Mouse (Mus musculus) layer of hippocampus, postnatal 14 days (tissue): ENCODE measurements around the gene Rps5. TPM values are rescaled to one million over a fixed set of nuclear protein-coding genes. Genes with fewer than 3 reads are reported as not detected.

ENCODE experiments used
- total RNA-seq, 2 experiments: library from RNA; stranded (reverse); gene quantifications; 2 replicates each; pipeline ENCODE4 v1.2.3; 2021

Rps5 gene
- total RNA-seq, 2 experiments from 2014 or later = 418 to 457 TPM

Other genes starting within 250 kb of the Rps5 start
- gene Vmn2r55, start 237.3 kb upstream of the Rps5 start, total RNA-seq = not detected
- gene Vmn2r56, start 187.3 kb upstream of the Rps5 start, total RNA-seq = not detected
- 10 to 100 TPM; 16.8 to 21.9 TPM for gene Zscan18, start 118.7 kb upstream of the Rps5 start, total RNA-seq
- gene Zfp329, start 103.4 kb upstream of the Rps5 start, total RNA-seq = 10 to 100 TPM; 19.5 to 20.2 TPM
- gene Zfp110, start 87.5 kb upstream of the Rps5 start, total RNA-seq = 10 to 100 TPM; 16.1 to 16.8 TPM
- gene Zfp128, start 41.1 kb upstream of the Rps5 start, total RNA-seq = 1 to 10 TPM; 6.2 to 7.3 TPM
- gene Zscan22, start 24.5 kb upstream of the Rps5 start, total RNA-seq = 10 to 100 TPM; 11.9 to 14.5 TPM
- 1 to 10 TPM in 1 of 2 experiments, under 1 TPM in 1; 0.92 to 1.2 TPM for gene Rnf225, start 5.1 kb downstream of the Rps5 start, total RNA-seq
- gene Zfp324, start 43.5 kb downstream of the Rps5 start, total RNA-seq = 10 to 100 TPM; 12.0 to 13.5 TPM
- 1 to 10 TPM; 8.3 to 9.1 TPM for gene Zfp446, start 55.6 kb downstream of the Rps5 start, total RNA-seq
- under 1 TPM in 1 of 2 experiments, not detected in 1; 0.26 TPM for gene Slc27a5, start 75.9 kb downstream of the Rps5 start, total RNA-seq
- gene Trim28, start 76.8 kb downstream of the Rps5 start, total RNA-seq = 100 to 1,000 TPM; 236 to 244 TPM
- 10 to 100 TPM; 27.8 to 30.9 TPM for gene Zbtb45, start 87.7 kb downstream of the Rps5 start, total RNA-seq
- gene Chmp2a, start 112.5 kb downstream of the Rps5 start, total RNA-seq = 100 to 1,000 TPM; 143 to 149 TPM
- 100 to 1,000 TPM; 199 to 212 TPM for gene Ube2m, start 116.0 kb downstream of the Rps5 start, total RNA-seq
- 10 to 100 TPM; 13.7 to 17.4 TPM for gene Mzf1, start 132.5 kb downstream of the Rps5 start, total RNA-seq
- not detected for gene Vmn1r85, start 172.9 kb downstream of the Rps5 start, total RNA-seq
- not detected for gene Vmn1r86, start 197.6 kb downstream of the Rps5 start, total RNA-seq
- gene Vmn1r87, start 217.9 kb downstream of the Rps5 start, total RNA-seq = not detected
- under 1 TPM; 0.21 to 0.23 TPM for gene Vmn1r88, start 237.3 kb downstream of the Rps5 start, total RNA-seq